Mouse (Mus musculus): ENCODE measurements around the gene Srpr.

DNA sequence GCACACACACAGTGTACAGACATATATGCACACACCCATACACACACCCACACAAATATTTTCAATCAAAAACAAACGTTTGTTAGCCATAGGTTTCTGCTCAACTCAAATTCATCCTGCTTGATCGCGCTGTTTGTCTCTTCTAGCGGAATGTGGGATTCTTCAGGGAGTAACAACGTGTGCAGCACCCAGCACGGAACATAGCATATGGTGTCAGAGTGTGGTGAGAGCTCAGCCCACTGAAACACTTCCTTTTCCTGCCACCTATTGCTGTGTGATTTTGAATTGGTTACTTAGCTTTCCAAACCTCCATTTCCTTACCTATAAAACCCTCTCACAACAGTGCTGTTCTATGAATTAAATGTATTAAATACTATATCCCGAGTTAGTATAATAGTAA, 29.9 kb upstream of the Srpr start:
- TF ChIP-seq CTCF (IDR thresholded peaks at IDR 0.05) (no peak), POLR2A (IDR thresholded peaks at IDR 0.05; ENCODE audit: insufficient read depth, low read depth, low read length) (no peak)

All from heart, adult 2 months (tissue).